Mouse (Mus musculus): ENCODE measurements around the gene Ptprd.

- TF ChIP-seq CTCF (IDR thresholded peaks at IDR 0.05; ENCODE audit: borderline replicate concordance, insufficient read depth, low read depth, low read length) = no peak
- no peak for TF ChIP-seq POLR2A (IDR thresholded peaks at IDR 0.05; ENCODE audit: borderline replicate concordance, insufficient read depth, low read length)
Measured at GRCm38 (mm10) chr4:76881610-76882009, 1330.2 kb downstream of the Ptprd start.
